Mouse (Mus musculus): ENCODE results near the gene Rtp4.

Rtp4 gene

DNA sequence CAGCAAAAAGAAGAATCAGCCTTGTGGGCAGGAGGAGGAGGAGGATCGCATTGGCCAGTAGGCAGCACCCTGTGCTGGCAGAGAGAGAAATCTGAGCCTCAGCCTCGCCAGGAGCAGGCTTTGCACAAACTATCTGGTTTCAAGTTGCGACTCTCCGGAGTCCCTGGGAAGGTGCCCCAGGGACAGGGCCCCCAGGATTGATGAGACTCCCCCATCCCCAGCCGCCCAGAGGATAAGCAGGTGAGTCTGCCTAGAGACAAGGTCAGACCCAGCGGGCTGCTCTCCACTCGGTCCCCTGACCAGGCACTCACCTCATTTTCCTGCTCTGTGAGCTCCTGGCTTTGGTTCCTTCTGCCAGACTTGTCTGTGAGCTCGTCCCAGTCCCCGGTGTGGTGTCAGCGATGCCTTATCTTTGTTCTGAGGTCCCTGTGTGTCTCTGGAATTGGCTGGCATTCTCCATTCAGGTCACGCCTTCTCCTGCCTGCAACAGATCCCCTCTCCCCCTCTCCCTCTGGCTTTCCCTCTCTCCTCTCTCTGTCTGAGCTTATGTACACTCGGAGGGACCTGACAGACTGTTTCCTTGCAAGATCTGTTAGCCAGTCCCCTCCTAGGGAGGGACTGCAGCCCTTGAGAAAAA is at the start of gene Rtp4, which contains the start of gene Masp1:
Gene Rtp4 (plus strand): TSS at position 57 of the 637 bp plus-strand sequence.
Gene Masp1 (minus strand): TSS at position 581 of the 637 bp plus-strand sequence.
- in situ Hi-C loops (cut with MboI; ENCODE audit: unreplicated experiment in 2 of 2): no loop called here

GRCm38 (mm10) chr16:23471551-23471950 is 48.5 kb upstream of the Rtp4 start:
- in situ Hi-C loops (cut with MboI; ENCODE audit: unreplicated experiment in 2 of 2): no loop called here

DNA sequence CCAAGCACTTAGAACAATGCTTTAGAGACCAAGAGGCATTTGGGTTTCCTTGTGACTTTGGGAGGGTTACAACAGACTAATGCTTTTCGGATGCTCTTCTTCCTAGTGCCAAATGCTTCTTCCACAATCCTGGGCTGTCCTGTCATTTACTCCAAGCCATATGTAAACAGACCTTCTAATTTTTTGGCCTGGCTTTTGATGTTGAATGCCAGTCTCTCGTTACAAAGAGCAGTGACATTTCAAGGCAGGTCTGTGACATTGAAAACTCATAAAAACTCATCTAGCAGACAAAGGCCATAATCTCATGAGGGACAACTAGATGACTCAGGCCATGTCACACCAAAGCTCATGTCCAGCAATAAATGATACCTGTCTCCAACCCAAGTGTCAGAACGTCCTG is 48.0 kb upstream of the Rtp4 start:
- in situ Hi-C loops (cut with MboI; ENCODE audit: unreplicated experiment in 2 of 2): no loop called here

DNA sequence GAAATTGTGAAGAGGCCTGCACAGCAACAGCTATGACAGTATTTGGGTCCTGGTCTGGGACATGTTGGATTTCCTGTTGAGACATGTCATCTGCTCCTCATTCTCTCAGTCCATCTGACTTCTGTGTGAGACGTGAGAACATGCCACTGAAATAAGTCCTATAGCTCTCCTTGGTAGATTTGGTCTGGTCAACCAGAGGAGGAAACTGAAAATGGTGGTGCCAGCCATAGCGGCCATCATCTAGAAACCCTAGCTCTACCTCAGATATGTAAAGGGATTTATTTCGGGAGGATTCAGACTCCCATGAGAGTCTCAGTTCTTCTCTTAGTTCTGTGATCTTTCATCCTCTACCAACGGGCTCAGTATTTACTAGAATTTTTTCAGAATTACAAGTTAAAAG is 44.4 kb upstream of the Rtp4 start:
- in situ Hi-C loops (cut with MboI; ENCODE audit: unreplicated experiment in 2 of 2): no loop called here

DNA sequence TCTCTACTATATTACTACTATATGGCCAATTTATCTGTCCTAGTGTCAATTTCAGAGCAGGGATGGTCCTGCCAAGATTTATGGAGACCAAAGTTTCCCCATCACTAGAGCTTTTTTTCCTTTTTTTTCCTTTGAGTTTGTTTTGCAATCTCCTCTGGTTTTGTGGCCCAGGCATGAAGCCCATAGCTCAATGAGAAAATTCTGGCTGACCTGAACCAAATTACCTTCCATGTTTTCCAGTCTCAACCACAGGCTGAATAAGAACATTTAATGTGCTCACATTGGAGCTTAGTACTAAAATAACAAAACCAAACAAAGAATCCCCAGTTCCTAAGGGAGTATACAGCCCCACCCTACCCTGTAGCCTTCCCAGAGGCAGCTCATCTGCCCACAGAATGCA is 43.5 kb upstream of the Rtp4 start:
- in situ Hi-C loops (cut with MboI; ENCODE audit: unreplicated experiment in 2 of 2): no loop called here

DNA sequence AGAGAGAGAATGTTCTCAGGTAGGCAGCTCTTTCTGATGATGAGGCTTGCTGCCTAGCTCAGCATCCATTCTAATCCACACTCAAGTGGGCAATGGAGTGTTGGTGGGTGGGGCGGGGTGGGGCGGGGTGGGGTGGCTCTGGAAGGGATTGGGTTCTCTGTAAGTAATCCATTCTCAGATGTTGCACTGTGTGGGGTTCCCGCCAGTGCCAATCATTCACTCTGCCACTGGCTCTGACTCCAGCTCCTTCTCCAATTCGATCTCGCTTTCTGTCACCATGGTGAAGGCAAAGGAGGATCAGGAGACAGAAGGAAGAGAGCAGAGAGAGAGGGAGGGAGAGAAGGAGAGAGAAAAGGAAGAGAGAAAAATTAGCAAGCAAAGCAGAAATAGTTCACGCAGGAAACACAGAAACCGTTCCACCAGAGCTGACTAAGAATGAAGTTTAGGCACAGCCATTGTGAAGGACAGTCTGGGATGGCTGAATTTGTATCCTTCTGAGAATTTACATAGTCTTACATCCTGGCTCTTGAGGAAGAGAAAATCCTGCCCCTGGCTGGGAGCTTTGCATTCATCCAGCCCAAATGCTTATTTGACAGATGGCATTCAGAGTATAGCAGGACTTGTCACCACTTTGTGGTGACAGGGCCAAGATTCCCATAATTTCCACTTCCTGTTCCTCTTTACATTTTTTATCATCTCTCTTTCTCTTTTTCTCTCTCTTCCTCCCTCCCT is 40.1 kb upstream of the Rtp4 start:
- in situ Hi-C loops (cut with MboI; ENCODE audit: unreplicated experiment in 2 of 2): no loop called here

DNA sequence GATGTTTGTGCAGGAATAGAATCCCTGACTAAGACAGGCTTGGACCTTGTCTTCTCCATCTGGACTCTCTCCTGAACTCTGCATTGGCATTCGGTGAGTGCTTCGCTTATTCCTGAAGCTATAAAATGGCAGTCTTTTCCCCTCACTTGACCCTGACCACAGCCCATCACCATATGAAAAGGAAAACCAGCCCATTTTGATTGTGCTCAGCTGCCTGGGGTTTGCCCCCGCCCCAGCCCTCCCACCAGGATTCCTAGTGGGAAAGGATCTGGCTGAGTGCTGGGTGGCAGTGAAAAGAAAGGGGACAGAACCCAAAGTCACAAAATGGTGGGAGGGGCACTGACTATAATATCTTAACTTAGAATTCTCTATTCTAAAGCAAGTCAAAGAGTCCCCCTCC is 37.9 kb upstream of the Rtp4 start:
- in situ Hi-C loops (cut with MboI; ENCODE audit: unreplicated experiment in 2 of 2): no loop called here

DNA sequence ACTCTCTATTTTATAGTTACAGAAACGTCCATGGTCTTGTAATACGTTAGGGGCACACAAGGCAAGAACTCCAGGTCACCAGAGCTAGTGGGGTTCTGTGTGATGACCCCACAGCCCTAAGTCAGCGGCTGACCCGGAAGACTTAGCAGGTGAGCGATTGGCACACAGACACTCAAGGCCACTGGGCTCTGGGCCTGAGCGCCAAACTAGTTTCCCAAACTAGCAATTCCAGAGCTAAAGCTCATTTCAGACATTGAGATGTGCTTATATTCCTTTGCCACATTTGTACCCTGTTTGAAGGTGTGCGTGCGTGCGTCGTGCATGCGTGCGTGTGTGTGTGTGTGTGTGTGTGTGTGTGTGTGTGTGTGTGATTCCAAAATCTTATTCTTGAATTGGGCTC is 37.2 kb upstream of the Rtp4 start:
- in situ Hi-C loops (cut with MboI; ENCODE audit: unreplicated experiment in 2 of 2): no loop called here

DNA sequence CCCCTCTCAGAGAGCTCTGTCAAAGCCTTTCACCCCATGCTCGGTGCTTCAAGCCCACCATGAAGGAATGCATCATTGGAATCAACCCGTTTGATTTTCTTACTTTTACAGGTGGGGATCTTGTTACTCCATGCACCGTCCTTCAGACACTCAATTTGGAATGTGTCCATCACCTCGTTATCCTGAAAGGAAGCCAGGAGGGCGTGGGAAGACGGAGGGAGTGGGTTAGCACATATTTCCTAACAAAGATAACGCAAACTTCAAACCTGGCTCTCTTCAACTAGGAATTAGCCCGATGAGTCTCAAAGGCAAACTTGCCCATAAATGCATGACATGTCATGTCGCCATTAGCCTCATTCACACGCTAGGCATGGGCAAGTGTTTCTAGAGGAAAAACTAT is 36.8 kb upstream of the Rtp4 start:
- in situ Hi-C loops (cut with MboI; ENCODE audit: unreplicated experiment in 2 of 2): no loop called here

DNA sequence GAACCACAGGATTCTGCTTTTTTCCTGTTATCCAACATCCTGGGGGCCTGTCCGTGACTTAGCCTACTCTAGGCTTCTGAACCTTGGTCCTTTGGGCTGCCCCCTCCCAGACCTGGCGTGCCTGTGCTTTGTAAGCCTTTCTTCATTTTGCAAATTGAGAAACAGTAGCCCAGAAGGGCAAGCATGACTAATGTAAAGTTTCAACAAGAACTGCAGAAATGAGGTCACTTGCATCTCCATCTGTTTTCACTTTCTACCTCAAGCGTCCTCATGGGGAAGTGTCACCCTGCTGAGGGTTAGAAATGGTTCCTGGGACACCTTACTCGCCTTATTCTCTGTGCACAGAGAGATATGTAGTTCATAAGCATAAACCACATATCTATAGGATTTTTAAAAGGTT is 27.3 kb upstream of the Rtp4 start:
- in situ Hi-C loops (cut with MboI; ENCODE audit: unreplicated experiment in 2 of 2): no loop called here

DNA sequence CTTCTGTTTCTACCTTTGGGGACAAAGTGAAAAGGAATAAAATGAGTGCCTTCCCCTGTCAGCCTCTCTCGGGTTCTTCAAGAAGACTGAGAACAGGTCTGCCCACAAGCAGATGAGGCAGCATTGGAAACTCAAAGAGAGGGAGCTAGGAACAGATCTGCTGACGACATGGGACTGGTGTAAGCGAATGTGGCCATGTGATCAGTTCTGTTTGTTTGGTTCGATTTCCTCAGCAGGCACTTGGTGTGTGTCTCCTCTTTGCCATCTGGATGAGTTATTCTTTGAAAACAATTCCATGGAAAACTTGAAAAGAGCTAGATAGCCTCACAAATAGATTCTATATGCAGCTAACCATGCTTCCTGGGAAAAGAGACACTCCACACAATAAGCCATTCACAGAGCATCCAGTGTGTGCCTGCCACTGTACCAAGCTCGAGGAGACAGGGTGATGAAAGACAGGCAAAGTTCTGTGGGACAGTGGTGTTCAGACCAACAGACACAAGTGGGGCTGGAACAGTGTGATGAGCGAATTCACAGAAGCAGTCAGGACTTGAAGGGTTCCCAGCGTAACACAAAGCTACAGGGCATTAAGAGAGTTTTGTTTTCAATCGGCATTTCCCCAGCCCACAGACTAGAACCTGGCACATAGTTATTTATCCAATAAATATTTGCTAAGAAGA is 23.7 kb upstream of the Rtp4 start:
- in situ Hi-C loops (cut with MboI; ENCODE audit: unreplicated experiment in 2 of 2): no loop called here

DNA sequence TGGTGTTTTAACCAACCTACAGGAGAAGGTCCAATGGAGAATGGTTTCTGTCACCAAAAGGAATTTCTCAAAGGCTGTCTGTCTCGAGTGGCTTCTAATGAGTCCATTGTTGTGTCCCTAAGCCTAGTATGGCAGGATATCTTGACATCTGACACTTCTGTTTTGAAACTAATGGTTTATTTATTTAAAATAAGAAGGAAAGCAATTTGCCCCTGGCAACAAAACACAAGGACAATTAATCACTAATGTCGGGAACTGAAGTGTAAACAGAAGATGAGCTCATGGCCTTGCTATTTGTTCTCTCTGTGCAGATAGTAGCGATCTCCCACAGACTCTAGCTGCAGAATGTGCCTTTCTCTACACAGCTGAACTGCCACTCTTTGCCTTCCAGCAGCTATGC is 22.7 kb upstream of the Rtp4 start:
- in situ Hi-C loops (cut with MboI; ENCODE audit: unreplicated experiment in 2 of 2): no loop called here

DNA sequence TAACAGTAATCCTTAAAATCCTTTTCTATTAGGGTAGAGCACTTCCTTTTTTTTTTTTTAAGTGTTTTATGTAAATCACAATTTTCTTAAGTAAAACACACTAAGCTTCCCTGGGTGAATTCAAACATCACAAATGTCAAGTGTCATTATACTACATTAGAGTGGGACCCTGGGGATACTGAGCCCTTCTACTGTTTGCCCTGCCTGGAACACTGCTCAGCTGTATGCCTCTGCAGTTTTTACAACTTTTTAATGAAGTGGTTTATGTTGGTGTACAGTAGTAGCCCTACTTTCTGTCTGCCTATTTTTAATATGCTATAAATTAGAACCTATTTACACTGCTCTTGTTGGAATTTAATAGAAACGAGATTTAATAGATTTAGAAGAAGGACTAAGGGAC is 22.2 kb upstream of the Rtp4 start:
- in situ Hi-C loops (cut with MboI; ENCODE audit: unreplicated experiment in 2 of 2): no loop called here

DNA sequence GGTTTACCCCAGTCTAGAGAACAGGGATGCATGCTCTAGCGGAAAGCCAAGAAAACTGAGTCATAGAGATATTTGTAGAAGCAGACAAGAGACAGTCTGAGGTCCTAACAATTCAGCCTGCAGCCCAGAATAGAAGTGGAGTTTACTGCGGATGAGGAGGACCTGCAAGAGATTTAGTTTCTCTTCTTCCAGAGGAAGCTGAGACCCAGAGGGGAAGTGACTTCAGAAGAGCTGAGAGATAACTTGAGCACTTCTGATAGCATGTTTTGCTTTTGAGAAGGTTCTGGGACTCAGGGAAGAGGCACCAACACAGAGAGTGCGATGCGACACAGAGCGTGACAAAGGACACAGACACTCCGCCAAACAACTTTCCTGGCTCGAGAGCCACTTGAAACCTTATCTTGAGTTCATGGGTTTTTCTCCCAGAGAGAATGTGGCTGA is 21.4 kb upstream of the Rtp4 start:
- in situ Hi-C loops (cut with MboI; ENCODE audit: unreplicated experiment in 2 of 2): no loop called here

- in situ Hi-C loops (cut with MboI; ENCODE audit: unreplicated experiment in 2 of 2): no loop called here
Measured at GRCm38 (mm10) chr16:23500558-23500957, 19.5 kb upstream of the Rtp4 start.

- in situ Hi-C loops (cut with MboI; ENCODE audit: unreplicated experiment in 2 of 2): no loop called here
Measured at GRCm38 (mm10) chr16:23501288-23501687, 18.8 kb upstream of the Rtp4 start.

- in situ Hi-C loops (cut with MboI; ENCODE audit: unreplicated experiment in 2 of 2): no loop called here
Measured at GRCm38 (mm10) chr16:23502478-23502877, 17.6 kb upstream of the Rtp4 start.

- in situ Hi-C loops (cut with MboI; ENCODE audit: unreplicated experiment in 2 of 2): no loop called here
Measured at GRCm38 (mm10) chr16:23503351-23503750, 16.7 kb upstream of the Rtp4 start.

DNA sequence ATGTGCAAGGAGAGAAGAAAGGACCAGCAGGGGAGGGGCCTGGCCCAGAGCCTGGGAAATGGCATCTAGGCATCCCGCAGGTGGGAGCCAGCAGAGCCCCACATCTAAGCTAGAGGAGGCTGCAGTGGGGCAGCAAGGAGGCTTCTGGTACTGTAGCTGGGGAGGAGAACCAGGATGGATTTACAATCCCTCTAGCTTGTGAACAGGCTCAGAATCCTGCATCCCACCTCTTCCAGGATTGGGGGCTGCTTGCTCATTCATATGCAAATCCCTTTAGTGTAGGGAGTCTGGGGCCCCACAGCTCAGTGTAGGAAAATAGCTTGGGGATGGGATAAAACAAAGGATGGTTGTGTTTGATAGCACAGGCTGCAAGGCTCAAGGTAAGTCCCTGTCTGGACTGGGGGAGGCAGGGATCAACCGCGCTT is 15.8 kb upstream of the Rtp4 start:
- in situ Hi-C loops (cut with MboI; ENCODE audit: unreplicated experiment in 2 of 2): no loop called here

GRCm38 (mm10) chr16:23505904-23506687 is 14.0 kb upstream of the Rtp4 start:
- in situ Hi-C loops (cut with MboI; ENCODE audit: unreplicated experiment in 2 of 2): no loop called here
